Mouse (Mus musculus): ENCODE data around the gene Olfr1434.
"Not testable (repeated sequence)": the region's sequence is repeated elsewhere in the genome, so short reads cannot be mapped to it uniquely, and the experiment has no call there.

Gene Olfr1434

GRCm38 (mm10) chr19:12279554-12279953 lies at the start of gene Olfr1434:
Olfr1434 (plus strand) TSS chr19:12279854.
- DNase-seq (ENCODE audit: low spot score in 2 of 2), result no peak

- not testable (repeated sequence) for DNase-seq (ENCODE audit: low spot score in 2 of 2)
These were observed 47.2 kb upstream of the Olfr1434 start, which contains the start of gene Olfr1432 for GRCm38 (mm10) chr19:12232496-12232895. Olfr1432 (minus strand) TSS chr19:12232596.

- no peak for DNase-seq (ENCODE audit: low spot score in 2 of 2)
These were observed 38.1 kb upstream of the Olfr1434 start, which contains the start of gene Olfr262 for GRCm38 (mm10) chr19:12241559-12241958. Olfr262 (minus strand) TSS chr19:12241659.

GRCm38 (mm10) chr19:12260732-12261131 lies 18.9 kb upstream of the Olfr1434 start, which contains the start of gene Olfr235:
Olfr235 (plus strand) TSS chr19:12261032.
- DNase-seq (ENCODE audit: low spot score in 2 of 2), result no peak

- DNase-seq (ENCODE audit: low spot score in 2 of 2), result no peak
These were observed 13.3 kb downstream of the Olfr1434 start for GRCm38 (mm10) chr19:12292979-12293378.

- not testable (repeated sequence) for DNase-seq (ENCODE audit: low spot score in 2 of 2)
These were observed 19.4 kb downstream of the Olfr1434 start, which contains the start of gene Olfr1436 for GRCm38 (mm10) chr19:12299030-12299429. Olfr1436 (minus strand) TSS chr19:12299130.

- no peak for DNase-seq (ENCODE audit: low spot score in 2 of 2)
These were observed 45.3 kb downstream of the Olfr1434 start, which contains the start of gene Olfr1437 for GRCm38 (mm10) chr19:12325001-12325400. Olfr1437 (minus strand) TSS chr19:12325101.

All from frontal cortex, postnatal 25 days (tissue).